Mouse (Mus musculus) brain, embryonic 14.5 days (tissue): ENCODE results near the gene Dpm3.

Source experiments
- CTCF ChIP-seq: fragments of 200-500 bp; IDR thresholded peaks from 2 replicates; pipeline ENCODE4 v1.5.1; 2012; ENCODE audit warnings: inconsistent platforms, mild to moderate bottlenecking, moderate library complexity, borderline replicate concordance; ENCODE audit not compliant: insufficient read depth, insufficient read length; ENCODE audit errors: extremely low read depth
- POLR2A ChIP-seq: fragments of 200-500 bp; IDR thresholded peaks from 2 replicates; pipeline ENCODE4 v1.6.1; 2012; ENCODE audit warnings: mild to moderate bottlenecking, inconsistent platforms, borderline replicate concordance; ENCODE audit not compliant: poor library complexity, insufficient read depth, insufficient read length, severe bottlenecking; ENCODE audit errors: extremely low read depth

DNA sequence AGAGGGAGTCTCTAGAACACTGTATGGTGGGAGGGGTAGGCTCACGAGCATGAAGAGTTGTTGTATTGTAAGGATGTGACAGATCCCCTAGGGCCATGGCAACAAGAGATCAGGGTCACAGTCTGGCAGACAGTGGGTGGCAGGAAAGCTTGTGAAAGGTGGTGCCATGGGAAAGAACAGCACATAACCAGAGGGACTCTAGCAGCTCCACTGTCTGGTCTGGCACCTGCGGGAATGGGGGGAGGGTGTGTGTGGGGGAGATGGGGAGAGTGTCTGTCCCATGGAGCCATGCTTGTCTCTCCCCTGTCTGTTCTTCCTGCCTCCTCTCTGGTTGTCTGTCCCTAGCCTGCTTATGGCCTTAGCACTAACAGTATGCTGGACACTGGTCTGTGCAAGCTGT, 26.4 kb downstream of the Dpm3 start:
- TF ChIP-seq POLR2A (no peak), CTCF (no peak)
